Mouse (Mus musculus) hematopoietic stem cell, adult 5-6 weeks (primary cell): ENCODE measurements around the gene Arrb2. TPM values are rescaled to one million over a fixed set of nuclear protein-coding genes. Genes with fewer than 3 reads are reported as not detected.

ENCODE experiments used
- ATAC-seq, 2 experiments: fragments of 125-278 bp in 1 of 2; replicated peaks in 1 of 2; 2 replicates each; pipeline ENCODE4 v1.8.0; 2016 to 2017; ENCODE audit warnings: inconsistent platforms in 2 of 2, mild to moderate bottlenecking in 2 of 2, moderate number of reproducible peaks in 2 of 2, low read depth in 1 of 2, moderate TSS enrichment in 1 of 2; ENCODE audit not compliant: low FRiP score in 2 of 2, poor library complexity in 2 of 2, severe bottlenecking in 2 of 2, insufficient read depth in 1 of 2, low TSS enrichment in 1 of 2
- total RNA-seq: library from RNA; stranded (forward); fragments of 172-1452, 232-1000 nt; gene quantifications from 2 replicates; pipeline ENCODE4 v1.2.3, GENCODE M21; 2017

Arrb2 gene
- 43.3 and 68.7 TPM in 2 replicates for total RNA-seq

GRCm38 (mm10) chr11:70432048-70432894, at the start of gene Arrb2:
Gene Arrb2, plus strand, starts transcription at chr11:70432635.
- ATAC-seq, result peak; percentile 83 to 85

GRCm38 (mm10) chr11:70384136-70384535, 48.3 kb upstream of the Arrb2 start:
- no peak for ATAC-seq

GRCm38 (mm10) chr11:70387436-70387835, 45.0 kb upstream of the Arrb2 start:
- no peak for ATAC-seq

DNA sequence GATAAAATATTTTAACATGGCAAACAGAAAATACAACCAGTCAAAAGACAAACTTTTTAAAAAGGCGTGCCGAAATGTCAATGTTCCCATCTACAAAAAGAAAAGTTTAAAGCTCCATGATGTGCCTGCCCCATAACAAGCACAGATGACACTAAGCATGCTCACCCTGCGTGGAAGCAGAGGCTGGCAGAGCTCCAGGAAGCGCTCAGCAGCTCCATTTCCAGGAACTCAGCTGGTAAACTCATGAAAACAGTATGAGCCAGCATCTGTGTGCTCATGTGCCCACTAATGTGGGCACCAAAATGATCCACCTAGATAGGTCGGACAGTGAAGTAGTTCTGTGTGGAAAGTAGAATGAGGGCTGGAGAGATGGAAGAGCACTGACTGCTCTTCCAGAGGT, 43.0 kb upstream of the Arrb2 start:
- no peak for ATAC-seq

DNA sequence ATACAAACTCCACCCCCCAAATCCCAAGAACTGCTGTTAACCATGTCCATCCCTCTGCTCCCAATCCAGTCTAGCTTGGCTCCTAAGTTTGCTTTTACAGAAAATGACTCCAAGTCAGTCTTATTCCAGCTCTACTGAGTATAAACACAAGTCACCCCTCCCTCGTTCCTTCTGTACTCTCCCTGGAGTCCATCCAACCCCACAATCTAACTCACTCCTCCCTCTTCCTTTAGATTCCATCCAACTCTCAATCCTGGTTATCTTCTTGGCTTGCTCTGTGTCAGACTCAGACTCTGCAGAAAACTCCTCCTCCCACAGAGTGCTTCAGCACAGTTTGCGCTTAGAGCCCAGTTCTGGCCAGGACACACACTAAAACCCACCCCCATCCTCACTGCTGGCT, 28.8 kb upstream of the Arrb2 start:
- no peak for ATAC-seq

DNA sequence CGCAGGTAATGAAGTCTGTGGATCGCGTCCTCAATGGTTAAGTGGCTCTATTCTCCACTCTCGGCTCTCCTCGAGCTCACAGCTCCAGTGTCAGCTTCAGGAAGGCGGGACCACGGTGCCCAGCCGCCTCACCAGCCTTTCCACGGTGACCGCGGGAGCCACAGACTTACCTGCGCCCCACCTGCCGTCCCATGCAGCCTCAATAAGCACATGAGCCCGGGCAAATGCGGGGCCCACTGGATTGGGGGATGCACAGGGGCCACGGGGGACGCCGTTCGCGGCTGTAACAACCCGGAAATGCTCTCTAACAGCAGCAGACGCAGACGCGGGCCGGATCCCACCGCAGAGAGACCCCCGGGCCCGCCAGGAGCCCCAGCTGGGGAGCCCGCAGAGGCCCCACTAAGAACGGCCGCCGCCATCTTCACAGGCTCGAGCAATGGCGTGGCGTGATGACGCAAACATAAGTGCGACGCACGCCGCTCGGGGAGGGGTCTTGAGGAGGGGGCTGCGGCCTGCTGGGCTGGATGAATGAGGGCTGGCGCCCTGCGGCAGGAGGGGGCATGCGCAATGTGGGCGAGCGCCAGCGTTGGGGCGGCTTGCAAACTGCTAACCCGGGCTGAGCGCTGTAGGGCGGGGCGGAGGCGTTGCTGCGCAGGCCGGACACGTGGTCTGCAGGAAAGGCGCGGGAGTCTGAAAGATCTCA, 22.7 kb upstream of the Arrb2 start, which contains the start of gene Pelp1:
Gene Pelp1 (minus strand): TSS at position 438 of the 703 bp plus-strand sequence.
- peak; percentile 84 to 91 for ATAC-seq

DNA sequence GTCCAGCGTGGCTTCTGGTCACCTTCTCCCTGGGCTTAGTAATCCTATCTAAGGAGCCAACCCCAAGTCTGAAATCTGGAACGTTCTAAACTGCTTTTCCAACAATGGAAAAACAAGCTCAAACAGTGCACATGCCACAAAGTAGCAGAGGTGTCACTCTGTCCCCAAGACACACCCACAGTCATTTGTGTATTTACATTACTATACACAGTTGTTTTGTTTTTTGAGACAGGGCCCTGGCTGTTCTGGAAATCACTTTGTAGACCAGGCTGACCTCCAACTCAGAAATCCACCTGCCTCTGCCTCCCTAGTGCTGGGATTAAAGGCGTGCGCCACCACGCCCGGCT, 22.2 kb upstream of the Arrb2 start:
- peak; percentile 13 to 28; a peak in 2 of 4 replicates for ATAC-seq

- no peak for ATAC-seq
These were observed 19.8 kb upstream of the Arrb2 start for GRCm38 (mm10) chr11:70412591-70412990.

GRCm38 (mm10) chr11:70413961-70414360, 18.5 kb upstream of the Arrb2 start:
- 0 out of 4 replicates have a peak, but pooled peaks of 1 of the 2 experiments have one; percentile 39 for ATAC-seq

DNA sequence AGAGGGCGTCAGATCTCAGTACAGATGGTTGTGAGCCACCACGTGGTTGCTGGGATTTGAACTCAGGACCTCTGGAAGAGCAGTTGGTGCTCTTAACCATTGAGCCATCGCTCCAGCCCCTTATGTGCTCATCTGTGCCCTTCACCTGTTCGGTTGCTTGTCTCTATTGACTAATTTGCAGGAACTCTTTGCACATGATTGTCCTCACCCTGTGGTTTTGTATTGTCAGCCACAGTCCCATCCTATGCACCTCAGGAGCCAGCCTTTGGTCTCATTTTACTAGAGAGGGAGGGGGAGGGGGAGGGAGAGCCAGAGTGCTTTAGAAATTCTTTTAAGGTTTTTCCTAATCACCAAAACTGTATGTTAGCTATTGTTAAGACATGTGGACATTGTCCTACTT, 14.2 kb upstream of the Arrb2 start:
- ATAC-seq, result peak; percentile 49 to 53; a peak in 3 of 4 replicates

DNA sequence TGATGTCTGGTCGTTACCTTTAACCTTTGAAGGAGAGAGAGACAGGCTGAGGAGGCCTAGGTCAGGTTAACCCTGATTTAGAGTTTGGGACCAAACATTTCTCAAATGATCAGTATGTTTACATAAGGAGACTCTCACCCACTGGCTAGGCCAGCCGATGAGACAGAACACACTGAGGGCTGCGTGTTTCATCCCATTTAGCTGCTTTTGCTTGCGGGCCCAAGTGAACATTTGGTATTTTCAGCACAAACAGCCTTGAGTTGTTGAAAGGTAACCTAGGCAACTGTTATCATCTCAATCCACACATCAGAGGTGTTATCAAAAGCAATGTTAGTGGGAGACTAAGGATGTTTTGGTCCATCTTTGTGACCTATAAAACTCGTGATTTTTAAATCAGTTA, 12.9 kb upstream of the Arrb2 start:
- no peak for ATAC-seq

DNA sequence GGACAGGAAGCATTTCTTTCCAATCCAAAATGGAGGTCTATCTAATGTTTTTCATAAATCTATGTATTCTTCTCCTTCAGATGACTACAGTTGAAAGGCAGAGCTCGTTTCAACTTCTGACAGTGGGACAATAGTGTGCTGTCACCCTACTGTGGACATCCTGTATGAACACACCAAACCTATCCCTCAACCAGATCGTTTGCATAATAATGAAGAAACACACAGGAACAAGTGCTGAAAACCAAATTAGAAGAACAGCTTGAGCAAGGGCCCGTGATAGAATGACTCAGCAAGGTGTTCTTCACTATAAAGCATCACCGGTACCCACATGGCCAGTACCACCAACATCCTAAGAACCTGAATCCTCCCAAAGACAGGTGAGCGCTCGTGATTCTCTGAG, 5.8 kb upstream of the Arrb2 start:
- peak in 1 of 2 experiments; percentile 60; a peak in 1 of 4 replicates for ATAC-seq

GRCm38 (mm10) chr11:70431574-70431973, 861 bp upstream of the Arrb2 start:
- no peak for ATAC-seq

GRCm38 (mm10) chr11:70432895-70433568, 597 bp downstream of the Arrb2 start:
- peak; percentile 5 to 18; a peak in 1 of 4 replicates for ATAC-seq

- peak; percentile 0 to 1; a peak in 1 of 4 replicates for ATAC-seq
These were observed 1.1 kb downstream of the Arrb2 start for GRCm38 (mm10) chr11:70433569-70433943.

- no peak for ATAC-seq
These were observed 1.5 kb downstream of the Arrb2 start for GRCm38 (mm10) chr11:70433951-70434350.

DNA sequence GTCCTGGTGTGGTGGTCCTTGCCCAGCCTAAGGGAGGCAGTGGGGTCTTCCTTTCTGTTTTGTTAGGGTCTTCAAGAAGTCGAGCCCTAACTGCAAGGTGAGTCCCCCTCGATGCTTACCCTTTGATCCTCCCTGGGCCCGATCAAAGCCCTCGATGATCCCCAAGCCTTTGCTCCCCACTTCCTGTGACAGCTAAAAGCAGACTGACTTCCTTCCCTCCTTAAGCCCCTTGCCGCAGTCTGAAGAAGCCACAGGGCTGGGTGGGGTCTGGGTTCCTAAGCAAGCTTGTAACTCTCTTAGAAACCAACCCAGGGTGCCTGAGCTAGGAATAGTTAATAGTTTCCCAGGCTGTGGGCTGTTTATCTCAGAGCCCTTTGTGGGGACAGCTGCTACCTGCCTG, 3.0 kb downstream of the Arrb2 start:
- ATAC-seq, result no peak

DNA sequence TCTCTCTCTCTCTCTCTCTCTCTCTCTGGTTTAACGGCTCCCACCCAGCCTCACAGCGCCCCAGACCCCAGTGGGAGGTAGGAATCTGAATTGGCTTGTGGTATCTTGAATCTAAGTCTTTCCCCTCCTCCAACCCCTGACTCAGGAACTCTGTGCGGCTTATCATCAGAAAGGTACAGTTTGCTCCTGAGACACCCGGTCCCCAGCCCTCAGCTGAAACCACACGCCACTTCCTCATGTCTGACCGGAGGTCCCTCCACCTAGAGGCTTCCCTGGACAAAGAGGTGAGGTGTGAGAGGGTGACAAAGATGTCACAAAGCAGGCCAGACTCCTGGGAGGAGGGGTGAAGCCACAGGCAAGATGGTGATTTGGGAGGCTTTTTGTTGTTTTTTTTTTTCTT, 5.0 kb downstream of the Arrb2 start:
- ATAC-seq, result peak; percentile 4 to 32; a peak in 3 of 4 replicates
